Mouse (Mus musculus) megakaryocyte, embryonic 14.5 days (primary cell): ENCODE data around the gene B3galt6.

Experiments
- FLI1 ChIP-seq: IDR thresholded peaks from 2 replicates; pipeline ENCODE4 v1.6.1; 2012; ENCODE audit warnings: low read length, inconsistent platforms, mixed read lengths
- GATA1 ChIP-seq: IDR thresholded peaks from 3 replicates; pipeline ENCODE4 v1.6.1; 2012; ENCODE audit warnings: mixed read lengths, low read length, inconsistent platforms, borderline replicate concordance

- TF ChIP-seq GATA1 (no peak), FLI1 (no peak)
Observed at GRCm38 (mm10) chr4:156034301-156034700, 41.9 kb upstream of the B3galt6 start.
